Mouse (Mus musculus): ENCODE data around the gene Polr1e.
"Not testable (repeated sequence)": the region's sequence is repeated elsewhere in the genome, so short reads cannot be mapped to it uniquely, and the experiment has no call there.

The Polr1e gene

DNA sequence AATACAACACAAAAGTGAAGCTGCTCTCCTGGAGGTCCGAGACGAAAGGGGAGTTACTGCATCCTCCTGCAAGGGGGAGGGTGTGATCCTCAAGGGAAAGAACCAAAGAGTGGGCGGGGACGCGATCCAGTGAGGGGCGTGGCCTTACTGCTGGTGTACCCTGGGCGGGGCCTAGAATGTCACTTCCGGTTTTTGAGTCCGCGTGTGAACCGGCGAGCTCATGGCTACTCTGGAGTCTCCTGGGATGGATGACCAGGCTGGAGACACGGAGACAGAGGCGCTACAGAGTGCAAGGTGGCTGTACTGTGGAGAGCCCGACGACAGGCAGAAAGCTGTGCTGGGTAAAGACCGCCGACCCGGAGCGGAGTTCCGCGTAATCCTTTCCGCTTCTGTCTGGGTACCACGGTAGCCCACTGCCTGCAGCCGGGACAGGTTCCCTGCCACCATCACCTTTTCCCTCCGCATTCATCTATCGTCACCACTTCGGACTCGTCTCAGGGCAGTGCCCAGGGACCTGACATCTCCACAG is at the start of gene Polr1e:
Gene Polr1e (plus strand): TSS at position 132 of the 529 bp plus-strand sequence.
- DNase-seq = peak; percentile 98

DNA sequence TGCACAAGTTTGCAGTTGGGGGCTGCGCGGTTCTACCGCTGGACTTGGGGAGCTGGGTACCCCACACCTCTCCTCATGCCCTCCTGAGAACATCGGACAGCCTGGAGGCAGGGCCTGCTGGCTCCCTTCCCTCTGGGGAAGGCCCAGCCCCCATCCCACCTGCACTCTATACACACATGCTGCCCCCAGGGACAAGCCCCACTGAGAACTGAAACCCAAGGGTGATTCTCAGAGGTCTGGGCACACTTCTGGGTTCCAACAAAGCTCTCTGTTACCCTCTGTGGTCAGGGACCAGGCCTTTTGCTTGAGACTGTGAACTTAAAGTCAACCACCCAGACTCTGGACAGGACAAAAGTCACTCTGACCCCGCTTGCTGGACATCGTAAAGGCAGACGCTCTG is 48.3 kb upstream of the Polr1e start:
- no peak for DNase-seq

DNA sequence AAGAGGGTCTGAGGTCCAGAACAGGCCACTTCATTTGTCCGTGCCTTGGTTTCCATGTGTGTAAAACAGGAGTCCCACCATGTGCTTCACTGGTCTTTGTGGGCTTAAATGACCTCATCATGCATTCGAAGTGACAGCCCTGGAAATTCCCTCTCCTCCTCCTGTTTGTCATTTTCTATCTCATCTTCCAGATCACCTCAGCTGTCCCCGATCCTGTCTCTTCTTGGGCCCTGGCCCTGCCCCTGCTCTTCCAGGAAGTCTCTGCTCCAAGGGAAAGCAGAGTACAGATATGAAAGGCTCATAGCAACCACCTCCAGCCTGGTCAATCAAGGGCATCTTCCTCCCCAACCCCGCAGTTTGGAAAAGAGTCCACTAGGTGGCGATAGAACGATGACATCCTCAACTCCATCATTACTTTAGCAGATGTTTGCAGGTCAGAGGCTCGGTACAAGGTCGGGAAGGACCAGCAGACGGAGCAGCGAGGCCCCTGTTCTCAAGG is 47.7 kb upstream of the Polr1e start:
- peak; percentile 73 for DNase-seq

- DNase-seq = peak; percentile 92
Observed at GRCm38 (mm10) chr4:44973450-44973849, 44.9 kb upstream of the Polr1e start.

GRCm38 (mm10) chr4:44973871-44974270 is 44.5 kb upstream of the Polr1e start:
- no peak for DNase-seq

- no peak for DNase-seq
Observed at GRCm38 (mm10) chr4:44974331-44974730, 44.1 kb upstream of the Polr1e start.

DNA sequence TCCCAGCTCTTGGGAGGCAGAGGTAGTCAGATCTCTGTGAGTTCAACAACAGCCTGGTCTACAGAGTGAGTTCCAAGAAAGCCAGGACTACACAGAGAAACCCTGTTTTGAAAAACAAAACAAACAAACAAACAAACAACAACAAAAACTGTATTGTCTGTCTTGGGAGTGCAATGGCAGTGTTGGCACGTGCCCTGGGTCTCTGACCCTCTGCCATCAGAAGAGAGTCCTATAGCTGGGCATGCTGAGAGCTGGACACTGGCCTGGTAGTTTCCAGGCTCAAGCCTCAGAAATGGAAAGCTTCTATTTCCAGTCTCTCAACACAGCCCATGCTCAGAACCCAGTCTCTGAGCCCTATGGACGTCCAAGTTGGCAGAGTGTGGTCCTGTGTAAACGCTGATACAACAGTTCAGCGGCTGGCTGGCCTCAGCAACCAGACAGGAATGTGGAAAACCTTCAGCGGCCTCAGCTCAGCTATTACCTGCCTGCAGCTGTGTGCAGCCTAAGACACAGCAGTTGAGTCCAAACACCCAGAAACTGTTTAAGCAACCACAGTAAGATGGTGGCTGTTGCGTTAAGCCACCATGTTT is 42.3 kb upstream of the Polr1e start:
- DNase-seq = no peak

DNA sequence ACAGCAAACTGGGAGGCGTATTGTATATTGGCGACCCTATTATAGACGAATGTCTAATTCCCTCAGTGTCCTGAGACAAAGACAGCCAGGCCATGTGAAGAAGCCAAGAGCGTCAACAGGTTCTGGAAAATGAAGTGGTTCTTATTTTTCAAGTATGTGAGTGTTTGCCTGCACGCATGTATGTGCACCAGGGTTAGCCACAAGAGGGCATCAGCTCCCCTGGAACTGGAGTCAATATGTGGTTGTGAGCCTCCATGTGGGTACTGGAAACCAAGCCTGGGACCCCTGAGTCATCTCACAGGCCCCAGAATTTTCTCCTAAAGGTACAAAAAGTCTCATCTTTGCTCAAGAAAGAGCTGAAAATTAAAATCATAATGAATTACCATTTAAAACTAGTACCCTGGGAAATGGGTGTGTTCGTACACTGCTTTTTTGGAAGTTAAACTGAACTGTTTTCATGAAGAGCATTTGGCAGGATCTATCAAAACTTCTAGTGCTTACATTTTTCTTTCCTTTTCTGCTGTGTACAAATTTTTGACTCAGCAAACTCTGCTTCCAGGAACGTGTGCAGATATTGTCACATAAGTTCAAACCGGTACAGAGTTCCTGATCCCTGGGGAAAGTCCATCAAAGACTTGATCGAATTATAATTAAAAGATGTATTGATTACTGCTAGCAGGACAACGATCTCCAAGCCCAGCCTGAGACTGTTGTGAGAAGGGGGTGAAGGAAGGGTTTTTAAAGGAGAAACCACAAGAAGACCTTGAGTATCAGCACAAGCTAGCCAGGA is 41.3 kb upstream of the Polr1e start:
- no peak for DNase-seq

- no peak for DNase-seq
Observed at GRCm38 (mm10) chr4:44978175-44978574, 40.2 kb upstream of the Polr1e start.

- peak; percentile 73 for DNase-seq
Observed at GRCm38 (mm10) chr4:44979794-44980338, 38.5 kb upstream of the Polr1e start.

DNA sequence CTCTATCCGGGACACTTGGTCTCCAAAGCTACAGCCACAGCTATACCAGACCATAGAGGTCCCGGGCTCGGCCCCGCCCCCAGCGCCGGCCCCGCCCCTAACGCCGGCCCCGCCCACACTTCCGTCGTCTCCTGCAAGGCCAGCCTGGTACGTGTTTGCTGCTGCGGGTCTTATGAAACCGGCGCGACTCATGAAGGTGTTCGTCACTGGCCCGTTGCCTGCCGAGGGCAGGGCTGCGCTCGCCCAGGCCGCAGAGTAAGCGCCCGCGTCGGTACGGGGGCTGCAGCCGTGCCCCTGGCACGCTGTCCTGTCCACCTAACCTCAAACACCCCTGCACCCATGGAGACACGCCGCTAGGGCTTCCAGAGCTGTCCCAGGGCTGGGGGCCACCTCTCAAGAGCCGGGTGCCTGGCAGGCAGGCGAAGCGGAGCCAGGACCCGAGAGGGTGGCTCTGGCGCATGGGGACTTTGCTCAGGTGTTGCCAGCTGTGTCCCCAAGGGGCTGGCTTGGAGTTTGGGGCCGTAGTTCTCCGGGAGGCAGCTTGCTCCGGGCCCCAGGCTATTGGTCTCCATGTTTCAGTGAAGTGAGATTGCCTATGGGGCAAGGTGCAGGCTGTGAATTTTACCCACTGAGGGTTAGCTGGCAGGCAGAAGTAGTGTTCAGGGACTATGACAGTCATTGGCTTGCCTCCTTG is 37.0 kb upstream of the Polr1e start, which contains the start of gene Grhpr:
Gene Grhpr (plus strand): TSS at position 116 of the 694 bp plus-strand sequence.
- peak; percentile 94 for DNase-seq

DNA sequence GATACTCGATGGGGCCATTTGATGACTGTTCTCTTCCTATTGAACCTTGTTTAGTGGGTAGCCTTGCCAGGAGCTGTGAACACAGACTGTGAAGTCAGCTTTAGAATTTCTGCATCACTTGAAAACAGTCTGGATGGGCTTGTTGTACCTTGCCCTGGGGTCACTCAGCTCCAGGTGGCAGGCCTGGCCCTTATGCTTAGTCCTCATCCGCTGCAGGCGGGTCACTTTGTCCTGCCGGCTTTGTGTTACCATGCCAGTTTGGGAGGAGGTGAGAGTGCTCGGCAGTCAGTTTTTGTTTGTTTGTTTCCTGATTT is 36.5 kb upstream of the Polr1e start:
- DNase-seq = peak; percentile 52

- DNase-seq = peak; percentile 34
Observed at GRCm38 (mm10) chr4:44982440-44983130, 35.8 kb upstream of the Polr1e start.

- DNase-seq = peak; percentile 11
Observed at GRCm38 (mm10) chr4:44983131-44983740, 35.1 kb upstream of the Polr1e start.

- no peak for DNase-seq
Observed at GRCm38 (mm10) chr4:44990560-44990959, 27.8 kb upstream of the Polr1e start.

DNA sequence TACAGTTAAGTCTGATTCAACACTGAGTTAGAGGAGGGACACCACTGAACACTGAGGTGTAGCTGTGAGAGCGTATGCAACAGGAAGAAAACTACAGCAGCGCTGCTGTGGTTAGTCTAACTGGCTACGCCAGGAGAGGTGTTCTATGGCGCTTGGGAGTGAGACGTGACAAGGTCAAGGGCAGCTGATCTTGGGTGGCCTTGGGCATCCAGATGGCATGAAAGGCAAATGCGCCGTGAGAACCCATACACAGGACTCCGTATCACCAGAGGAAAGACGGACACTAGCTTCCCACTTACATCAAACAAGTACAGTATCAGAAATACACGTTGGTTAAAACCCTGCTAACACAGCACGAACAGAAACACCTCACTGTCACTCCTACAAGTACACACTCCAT is 26.1 kb upstream of the Polr1e start:
- not testable (repeated sequence) for DNase-seq

DNA sequence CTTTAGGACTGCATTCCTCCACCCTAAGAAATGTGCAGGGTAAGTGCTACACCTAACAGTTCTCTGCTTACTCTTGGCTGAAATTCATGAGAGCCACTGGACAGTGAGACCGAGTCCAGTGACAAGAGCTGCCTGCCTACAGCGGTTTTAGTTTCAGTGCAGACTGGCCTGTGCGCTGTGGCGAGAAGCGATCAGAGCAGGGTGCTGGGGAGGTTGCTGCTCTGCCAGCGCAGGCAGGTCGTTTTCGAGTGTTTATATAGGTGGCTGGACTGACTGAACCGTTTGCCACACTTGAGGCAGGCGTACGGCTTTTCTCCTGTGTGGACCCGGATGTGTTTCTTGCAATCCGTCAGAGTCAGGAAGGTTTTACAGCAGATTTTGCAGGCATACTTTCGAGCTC is 25.2 kb upstream of the Polr1e start:
- DNase-seq = peak; percentile 4

DNA sequence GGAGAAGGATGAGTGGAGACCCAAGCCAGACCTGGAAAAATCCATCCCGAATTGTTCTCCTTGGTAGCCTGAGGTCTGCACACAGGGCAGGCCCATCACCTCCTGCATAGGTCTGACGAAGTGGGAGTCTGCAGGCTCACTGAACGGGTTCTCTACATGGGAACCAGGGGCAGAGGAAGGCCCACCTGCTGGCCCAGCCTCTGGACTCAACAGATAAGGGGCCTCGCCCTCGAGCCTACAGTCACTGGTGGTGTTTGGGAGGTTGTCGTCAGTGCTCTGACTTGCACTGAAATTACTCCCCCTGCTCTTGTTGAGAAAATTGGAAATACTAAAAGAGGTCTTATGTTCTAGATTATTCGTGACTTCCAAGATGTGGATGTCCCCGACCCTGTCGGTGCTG is 24.5 kb upstream of the Polr1e start:
- DNase-seq = no peak

- DNase-seq = peak; percentile 9
Observed at GRCm38 (mm10) chr4:44994776-44995175, 23.6 kb upstream of the Polr1e start.

DNA sequence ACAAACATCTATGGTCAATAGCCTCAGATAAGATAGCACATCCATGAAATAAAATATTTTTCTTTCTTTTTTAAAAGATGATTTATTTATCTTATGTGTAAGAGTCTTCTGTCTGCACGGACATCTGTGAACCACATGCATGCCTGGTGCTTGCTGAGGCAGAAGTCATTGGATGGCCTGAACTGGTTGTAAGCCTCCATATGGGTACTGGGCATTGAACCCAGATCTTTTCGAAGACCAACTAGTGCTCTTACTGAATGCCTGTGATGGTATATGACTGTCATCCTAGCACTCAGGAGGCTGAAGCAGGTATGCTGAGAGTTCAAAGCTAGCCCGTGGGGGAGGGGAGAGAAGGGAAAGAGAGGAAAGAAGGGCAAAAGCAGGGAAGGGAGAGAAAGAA is 20.3 kb upstream of the Polr1e start:
- no peak for DNase-seq

GRCm38 (mm10) chr4:45000001-45000400 is 18.4 kb upstream of the Polr1e start:
- DNase-seq = no peak

DNA sequence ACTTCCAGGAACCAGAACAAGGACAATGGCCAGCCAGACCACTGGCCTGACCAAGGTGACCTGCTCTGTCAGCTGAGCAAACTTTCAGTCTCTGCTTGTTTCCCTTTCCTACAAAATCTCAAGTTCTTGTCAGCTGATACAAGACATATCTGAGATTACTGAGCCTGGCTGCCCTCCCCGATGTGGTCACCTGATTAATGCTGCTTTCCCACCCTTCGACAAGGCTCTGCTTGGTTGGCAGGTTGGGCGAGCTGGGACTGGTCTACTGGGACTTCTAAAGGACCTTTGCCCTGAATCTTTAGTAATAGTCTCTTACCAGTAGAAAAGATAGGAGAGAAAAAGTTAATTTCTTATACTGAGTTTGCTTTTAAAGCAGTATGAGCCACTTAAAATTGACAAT is 12.9 kb upstream of the Polr1e start:
- DNase-seq = peak; percentile 49

Measured in kidney, postnatal 10 days (tissue).